Mouse (Mus musculus) stomach, postnatal 0 days (tissue): ENCODE measurements around the gene Smarcd2. TPM values are rescaled to one million over a fixed set of nuclear protein-coding genes. Genes with fewer than 3 reads are reported as not detected.

ENCODE experiments used
- ATAC-seq: fragments of 200-750 bp; cut with Nextera tagmentation; 2 replicates; pipeline ENCODE4 v1.8.0; 2017; ENCODE audit not compliant: low FRiP score, low TSS enrichment
- DNase-seq: peaks from one replicate; pipeline ENCODE4 v3.0.0-alpha.2; 2016; ENCODE audit warnings: low spot score
- H3K27ac ChIP-seq: fragments of 300-500 bp; sonication (generic); replicated peaks from 2 replicates; pipeline ENCODE4 v1.5.1; 2014; ENCODE audit warnings: mild to moderate bottlenecking, control low read depth
- H3K27me3 ChIP-seq: fragments of 300-500 bp; sonication (generic); 2 replicates; pipeline ENCODE4 v1.6.1; 2014; ENCODE audit warnings: low read length; ENCODE audit not compliant: control insufficient read depth, insufficient read depth
- H3K36me3 ChIP-seq: fragments of 300-500 bp; sonication (generic); 2 replicates; pipeline ENCODE4 v1.6.1; 2014; ENCODE audit warnings: low read length, mixed read lengths; ENCODE audit not compliant: control insufficient read depth, insufficient read depth
- H3K4me1 ChIP-seq: fragments of 300-500 bp; sonication (generic); replicated peaks from 2 replicates; pipeline ENCODE4 v1.6.1; 2014; ENCODE audit warnings: antibody characterized with exemption; ENCODE audit not compliant: control insufficient read depth, insufficient read depth
- H3K4me2 ChIP-seq: fragments of 300-500 bp; sonication (generic); replicated peaks from 2 replicates; pipeline ENCODE4 v1.6.1; 2014; ENCODE audit warnings: low read depth, mild to moderate bottlenecking, control low read depth, moderate library complexity
- H3K4me3 ChIP-seq: fragments of 300-500 bp; sonication (generic); 2 replicates; pipeline ENCODE4 v1.5.1; 2014; ENCODE audit warnings: low read depth, low read length, control low read depth
- H3K9ac ChIP-seq: fragments of 300-500 bp; sonication (generic); 2 replicates; pipeline ENCODE4 v1.6.1; 2014; ENCODE audit warnings: mild to moderate bottlenecking, low read length, control low read depth, mixed read lengths
- H3K9me3 ChIP-seq: fragments of 300-500 bp; sonication (generic); 2 replicates; pipeline ENCODE4 v1.6.1; 2016; ENCODE audit warnings: low read length; ENCODE audit not compliant: control insufficient read depth
- CTCF ChIP-seq: IDR thresholded peaks from 2 replicates; pipeline ENCODE4 v1.5.1; 2016; ENCODE audit warnings: antibody characterized with exemption, low read depth, mild to moderate bottlenecking, moderate library complexity
- EP300 ChIP-seq: optimal IDR thresholded peaks from 2 replicates; pipeline ENCODE3; 2016; ENCODE audit warnings: antibody characterized with exemption
- WGBS: fragments of 180-500 bp; shearing (Covaris S2); extraction: QIAGEN DNeasy Blood & Tissue Kit; methylation state at CpG from one replicate; pipeline ENCODE4 v1.1.7; 2014; 5-methylcytosine and 5-hydroxymethylcytosine counted together
- polyA plus RNA-seq: library from polyadenylated mRNA; unstranded; fragments of >200 nt; fragmentation: Nextera tagmentation; extraction: Ambion mirVana; gene quantifications from 2 replicates; pipeline ENCODE4 v1.2.1, GENCODE M21; 2015

Smarcd2 gene
- polyA plus RNA-seq, 1 experiment from 2014 or later: 43.5 TPM

- DNase-seq (no peak), ATAC-seq (no peak)
- Histone ChIP-seq H3K4me3 (no peak overlapping the region), H3K36me3 (no peaks in the 10 kb centered on the region), H3K27me3 (no peaks in the 10 kb centered on the region), H3K9me3 (no peaks in the 10 kb centered on the region), H3K9ac (no peak overlapping the region), H3K4me2 (no peak overlapping the region), H3K27ac (no peak overlapping the region), H3K4me1 (no peaks in the 10 kb centered on the region)
- 90% methylated on average over 7 of the region's 7 CpGs for WGBS
- no peak for TF ChIP-seq EP300
- TF ChIP-seq CTCF: no peak
These were observed 13.4 kb upstream of the Smarcd2 start for GRCm38 (mm10) chr11:106286206-106286605.

DNA sequence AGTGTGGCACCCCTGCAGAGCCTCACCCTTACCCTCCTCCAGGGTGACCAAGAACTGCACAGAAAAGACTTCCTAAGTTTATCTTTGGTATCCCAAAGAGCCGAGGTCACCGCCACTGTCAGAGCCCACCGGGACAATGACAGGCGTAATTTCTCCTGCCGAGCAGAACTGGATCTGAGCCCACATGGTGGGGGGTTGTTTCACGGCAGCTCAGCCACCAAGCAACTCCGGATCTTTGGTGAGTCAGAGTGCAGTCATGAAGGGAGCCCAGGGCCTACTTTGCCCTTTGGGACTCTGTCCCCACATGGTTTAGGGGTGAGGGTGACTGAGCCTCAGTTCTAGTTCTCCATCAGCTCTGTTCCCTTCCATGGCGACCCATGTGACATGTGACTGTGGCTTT lies 11.4 kb upstream of the Smarcd2 start:
- Histone ChIP-seq H3K4me1 (no peaks in the 10 kb centered on the region), H3K4me2 (no peak overlapping the region), H3K9ac (no peak overlapping the region), H3K27me3 (no peaks in the 10 kb centered on the region), H3K36me3 (no peaks in the 10 kb centered on the region), H3K4me3 (no peak overlapping the region), H3K9me3 (no peaks in the 10 kb centered on the region), H3K27ac (no peak overlapping the region)
- DNase-seq (no peak), ATAC-seq (no peak)
- WGBS: 60% methylated on average over 8 of the region's 8 CpGs
- TF ChIP-seq EP300 (no peak), CTCF (no peak)

GRCm38 (mm10) chr11:106283371-106283770 lies 10.6 kb upstream of the Smarcd2 start:
- TF ChIP-seq CTCF (no peak), EP300 (no peak)
- H3K27me3 ChIP-seq: no peaks in the 10 kb centered on the region
- H3K27ac ChIP-seq: no peak overlapping the region
- H3K9me3 ChIP-seq: no peaks in the 10 kb centered on the region
- no peaks in the 10 kb centered on the region for H3K4me1 ChIP-seq
- DNase-seq: no peak
- no peaks in the 10 kb centered on the region for H3K36me3 ChIP-seq
- no peak overlapping the region for H3K9ac ChIP-seq
- H3K4me2 ChIP-seq: no peak overlapping the region
- ATAC-seq: no peak
- no peak overlapping the region for H3K4me3 ChIP-seq
- 79% methylated on average over 4 of the region's 4 CpGs for WGBS

GRCm38 (mm10) chr11:106282452-106282851 lies 9.7 kb upstream of the Smarcd2 start:
- no peaks in the 10 kb centered on the region for H3K9me3 ChIP-seq
- H3K27ac ChIP-seq: no peak overlapping the region
- no peaks in the 10 kb centered on the region for H3K27me3 ChIP-seq
- ATAC-seq (no peak), DNase-seq (no peak)
- no peak overlapping the region for H3K9ac ChIP-seq
- H3K4me1 ChIP-seq: no peaks in the 10 kb centered on the region
- no peak overlapping the region for H3K4me3 ChIP-seq
- 79% methylated on average over 6 of the region's 6 CpGs for WGBS
- H3K36me3 ChIP-seq: no peaks in the 10 kb centered on the region
- no peak overlapping the region for H3K4me2 ChIP-seq
- no peak for TF ChIP-seq EP300
- TF ChIP-seq CTCF: no peak

- Histone ChIP-seq H3K36me3 (no peaks in the 10 kb centered on the region), H3K9me3 (no peaks in the 10 kb centered on the region), H3K27me3 (no peaks in the 10 kb centered on the region), H3K4me3 (no peak within 1 kb of the TSS), H3K27ac (peak within 1 kb of the TSS; percentile 56), H3K9ac (no peak within 1 kb of the TSS), H3K4me1 (peaks cover 3% of the 10 kb centered on the region), H3K4me2 (0 out of 2 replicates have a peak within 1 kb of the TSS, but pooled peaks have one; percentile 14)
- WGBS: 2% methylated on average over 25 of the region's 25 CpGs
- DNase-seq (peak; percentile 96), ATAC-seq (peak; percentile 69)
- peak; percentile 94 for TF ChIP-seq CTCF
- TF ChIP-seq EP300: no peak
These were observed 3.7 kb upstream of the Smarcd2 start, which contains the start of gene Tcam1 for GRCm38 (mm10) chr11:106276454-106276853. Gene Tcam1 (plus strand): TSS chr11:106276672.

GRCm38 (mm10) chr11:106274971-106275411 lies 2.2 kb upstream of the Smarcd2 start:
- WGBS: 31% methylated on average over 7 of the region's 7 CpGs
- Histone ChIP-seq H3K9me3 (no peaks in the 10 kb centered on the region), H3K9ac (no peak overlapping the region), H3K36me3 (no peaks in the 10 kb centered on the region), H3K4me1 (peaks cover 11% of the 10 kb centered on the region), H3K4me2 (no peak overlapping the region), H3K27ac (peak overlapping the region; percentile 9; the same call in 1 of the 2 replicates), H3K27me3 (no peaks in the 10 kb centered on the region), H3K4me3 (no peak overlapping the region)
- DNase-seq (peak; percentile 48), ATAC-seq (peak; percentile 13; the same call in 1 of the 2 replicates)
- TF ChIP-seq EP300 (no peak), CTCF (no peak)
